Mouse (Mus musculus) kidney, adult 2 months (tissue): ENCODE results near the gene Rufy4.

Experiments
- CTCF ChIP-seq: fragments of 200-500 bp; conservative IDR thresholded peaks from 2 replicates; pipeline ENCODE4 v1.5.1; 2011; ENCODE audit warnings: low read depth, mild to moderate bottlenecking, control low read depth, low read length, moderate library complexity, mixed read lengths; ENCODE audit not compliant: insufficient read depth, insufficient read length
- POLR2A ChIP-seq: fragments of 200-500 bp; IDR thresholded peaks from one replicate; pipeline ENCODE4 v1.6.1; 2011; ENCODE audit warnings: low read depth, low read length, control low read depth

- TF ChIP-seq CTCF (no peak), POLR2A (no peak)
Observed at GRCm38 (mm10) chr1:74099001-74099435, 26.3 kb upstream of the Rufy4 start.
